Mouse (Mus musculus) testis, adult 2 months (tissue): Measurements from ENCODE around the gene Lmntd1.

ENCODE experiments used
- CTCF ChIP-seq: fragments of 200-500 bp; IDR thresholded peaks from 2 replicates; pipeline ENCODE4 v1.5.1; 2012; ENCODE audit warnings: low read depth, mild to moderate bottlenecking, inconsistent platforms, low read length, moderate library complexity; ENCODE audit not compliant: control insufficient read depth, insufficient read depth, insufficient replicate concordance
- POLR2A ChIP-seq: fragments of 200-500 bp; IDR thresholded peaks from 2 replicates; pipeline ENCODE4 v1.6.1; 2012; ENCODE audit warnings: low read depth, mild to moderate bottlenecking, inconsistent platforms, low read length, moderate library complexity; ENCODE audit not compliant: control insufficient read depth

GRCm38 (mm10) chr6:145598794-145599555, 15.1 kb downstream of the Lmntd1 start:
- no peak for TF ChIP-seq POLR2A
- TF ChIP-seq CTCF, result no peak
